Mouse (Mus musculus) heart, embryonic 11.5 days (tissue): ENCODE data around the gene Smarcd1. TPM values are rescaled to one million over a fixed set of nuclear protein-coding genes. Genes with fewer than 3 reads are reported as not detected.

Experiments
- ATAC-seq: fragments of 200-750 bp; cut with Nextera tagmentation; replicated peaks from 2 replicates; pipeline ENCODE4 v1.8.0; 2017; ENCODE audit warnings: moderate library complexity; ENCODE audit not compliant: insufficient number of reproducible peaks, low FRiP score, low TSS enrichment
- H3K27ac ChIP-seq: fragments of 300-500 bp; sonication (generic); 2 replicates; pipeline ENCODE4 v1.5.1; 2014; ENCODE audit warnings: mild to moderate bottlenecking, low read depth, low read length
- H3K27me3 ChIP-seq: fragments of 300-500 bp; sonication (generic); 2 replicates; pipeline ENCODE4 v1.6.1; 2014; ENCODE audit warnings: mild to moderate bottlenecking, low read length, mixed read lengths; ENCODE audit not compliant: control insufficient read depth, insufficient read depth
- H3K36me3 ChIP-seq: fragments of 300-500 bp; sonication (generic); 2 replicates; pipeline ENCODE4 v1.6.1; 2014; ENCODE audit warnings: mild to moderate bottlenecking, low read length, moderate library complexity, mixed read lengths; ENCODE audit not compliant: control insufficient read depth, insufficient read depth
- H3K4me1 ChIP-seq: fragments of 300-500 bp; sonication (generic); 2 replicates; pipeline ENCODE4 v1.6.1; 2014; ENCODE audit warnings: low read length; ENCODE audit not compliant: control insufficient read depth, insufficient read depth
- H3K4me2 ChIP-seq: fragments of 300-500 bp; sonication (generic); 2 replicates; pipeline ENCODE4 v1.6.1; 2014; ENCODE audit warnings: mild to moderate bottlenecking, moderate library complexity
- H3K4me3 ChIP-seq: fragments of 300-500 bp; sonication (generic); 2 replicates; pipeline ENCODE4 v1.5.1; 2014; ENCODE audit warnings: low read depth, low read length
- H3K9ac ChIP-seq: fragments of 300-500 bp; sonication (generic); 2 replicates; pipeline ENCODE4 v1.6.1; 2014; ENCODE audit warnings: mild to moderate bottlenecking, low read depth, low read length, moderate library complexity
- H3K9me3 ChIP-seq: fragments of 300-500 bp; sonication (generic); replicated peaks from 2 replicates; pipeline ENCODE4 v1.6.1; 2016; ENCODE audit warnings: low read length; ENCODE audit not compliant: control insufficient read depth
- WGBS: fragments of 180-500 bp; shearing (Covaris S2); extraction: QIAGEN DNeasy Blood & Tissue Kit; methylation state at CpG from one replicate; pipeline ENCODE4 v1.1.7; 2014; ENCODE audit not compliant: insufficient replicate concordance; 5-methylcytosine and 5-hydroxymethylcytosine counted together
- polyA plus RNA-seq: library from polyadenylated mRNA; unstranded; fragments of >200 nt; fragmentation: Nextera tagmentation; extraction: Ambion mirVana; gene quantifications from 2 replicates; pipeline ENCODE4 v1.2.1, GENCODE M21; 2014

The Smarcd1 gene
- polyA plus RNA-seq, 1 experiment from 2014 or later: 24.8 TPM

GRCm38 (mm10) chr15:99715361-99715865, 13.5 kb downstream of the Smarcd1 start:
- peaks cover 21% of the 10 kb centered on the region for H3K36me3 ChIP-seq
- no peak overlapping the region for H3K27ac ChIP-seq
- 74% methylated on average over 13 of the region's 13 CpGs for WGBS

GRCm38 (mm10) chr15:99715982-99716746, 14.2 kb downstream of the Smarcd1 start:
- Histone ChIP-seq H3K4me3 (no peak overlapping the region), H3K9me3 (no peaks in the 10 kb centered on the region), H3K4me1 (peaks cover 11% of the 10 kb centered on the region; the same call in 1 of the 2 replicates), H3K27ac (no peak overlapping the region), H3K4me2 (no peak overlapping the region), H3K27me3 (no peaks in the 10 kb centered on the region), H3K36me3 (peaks cover 15% of the 10 kb centered on the region), H3K9ac (no peak overlapping the region)
- 67% methylated on average over 11 of the region's 11 CpGs for WGBS
- ATAC-seq: no peak

More at GRCm38 (mm10) chr15:99715361-99715865, 13.5 kb downstream of the Smarcd1 start:
- Histone ChIP-seq H3K4me2 (no peak overlapping the region), H3K4me1 (peaks cover 11% of the 10 kb centered on the region; the same call in 1 of the 2 replicates), H3K9me3 (no peaks in the 10 kb centered on the region), H3K4me3 (no peak overlapping the region), H3K27me3 (no peaks in the 10 kb centered on the region), H3K9ac (no peak overlapping the region)
- no peak for ATAC-seq

GRCm38 (mm10) chr15:99716814-99717213, 14.9 kb downstream of the Smarcd1 start:
- no peak for ATAC-seq

GRCm38 (mm10) chr15:99717386-99718334, 15.7 kb downstream of the Smarcd1 start, which contains the start of gene Gpd1:
Gene Gpd1, plus strand, starts transcription at chr15:99717515.
- Histone ChIP-seq H3K4me3 (no peak within 1 kb of the TSS), H3K4me1 (peaks cover 15% of the 10 kb centered on the region), H3K9ac (no peak within 1 kb of the TSS), H3K27ac (no peak within 1 kb of the TSS), H3K27me3 (no peaks in the 10 kb centered on the region), H3K9me3 (no peaks in the 10 kb centered on the region), H3K36me3 (peaks cover 5% of the 10 kb centered on the region), H3K4me2 (no peak within 1 kb of the TSS)
- 67% methylated on average over 26 of the region's 26 CpGs for WGBS
- no peak for ATAC-seq

More at GRCm38 (mm10) chr15:99716814-99717213, 14.9 kb downstream of the Smarcd1 start:
- no peak overlapping the region for H3K4me2 ChIP-seq
- no peaks in the 10 kb centered on the region for H3K27me3 ChIP-seq
- peaks cover 11% of the 10 kb centered on the region; the same call in 1 of the 2 replicates for H3K4me1 ChIP-seq
- no peak overlapping the region for H3K4me3 ChIP-seq
- peaks cover 9% of the 10 kb centered on the region for H3K36me3 ChIP-seq
- H3K9me3 ChIP-seq: no peaks in the 10 kb centered on the region
- no peak overlapping the region for H3K27ac ChIP-seq
- H3K9ac ChIP-seq: no peak overlapping the region
- WGBS: 84% methylated on average over 12 of the region's 12 CpGs

GRCm38 (mm10) chr15:99718461-99719021, 16.6 kb downstream of the Smarcd1 start:
- Histone ChIP-seq H3K27me3 (no peaks in the 10 kb centered on the region), H3K36me3 (no peaks in the 10 kb centered on the region; the same call in 1 of the 2 replicates), H3K9ac (no peak overlapping the region), H3K9me3 (no peaks in the 10 kb centered on the region), H3K4me2 (no peak overlapping the region), H3K4me1 (peaks cover 22% of the 10 kb centered on the region), H3K27ac (no peak overlapping the region), H3K4me3 (no peak overlapping the region)
- WGBS: 86% methylated on average over 9 of the region's 9 CpGs
- ATAC-seq: no peak

GRCm38 (mm10) chr15:99719865-99720264, 17.9 kb downstream of the Smarcd1 start:
- Histone ChIP-seq H3K9ac (no peak overlapping the region), H3K4me2 (no peak overlapping the region), H3K9me3 (no peaks in the 10 kb centered on the region), H3K27ac (no peak overlapping the region), H3K36me3 (no peaks in the 10 kb centered on the region), H3K27me3 (no peaks in the 10 kb centered on the region), H3K4me1 (peaks cover 26% of the 10 kb centered on the region), H3K4me3 (no peak overlapping the region)
- no peak for ATAC-seq
- 70% methylated on average over 8 of the region's 8 CpGs for WGBS

GRCm38 (mm10) chr15:99721921-99722743, 20.2 kb downstream of the Smarcd1 start:
- Histone ChIP-seq H3K36me3 (no peaks in the 10 kb centered on the region), H3K4me3 (no peak overlapping the region), H3K27me3 (no peaks in the 10 kb centered on the region), H3K4me1 (peaks cover 26% of the 10 kb centered on the region), H3K9ac (no peak overlapping the region), H3K4me2 (no peak overlapping the region), H3K27ac (no peak overlapping the region), H3K9me3 (no peaks in the 10 kb centered on the region)
- 69% methylated on average over 25 of the region's 25 CpGs for WGBS
- no peak for ATAC-seq
